Mouse (Mus musculus) embryonic facial prominence, embryonic 12.5 days (tissue): ENCODE measurements around the gene Tead1. TPM values are rescaled to one million over a fixed set of nuclear protein-coding genes. Genes with fewer than 3 reads are reported as not detected.
A peak's percentile ranks its signal among the peaks of the same experiment; 100 is the strongest.

Experiments
- ATAC-seq: fragments of 200-750 bp; cut with Nextera tagmentation; 2 replicates; pipeline ENCODE4 v1.8.0; 2017; ENCODE audit not compliant: insufficient number of reproducible peaks, insufficient read depth, low FRiP score, low TSS enrichment
- H3K27ac ChIP-seq: fragments of 300-500 bp; sonication (generic); 2 replicates; pipeline ENCODE4 v1.5.1; 2016; ENCODE audit warnings: mild to moderate bottlenecking
- H3K27me3 ChIP-seq: fragments of 300-500 bp; sonication (generic); 2 replicates; pipeline ENCODE4 v1.6.1; 2016; ENCODE audit warnings: mild to moderate bottlenecking, moderate library complexity
- H3K36me3 ChIP-seq: fragments of 300-500 bp; sonication (generic); 2 replicates; pipeline ENCODE4 v1.6.1; 2016; ENCODE audit warnings: mild to moderate bottlenecking
- H3K4me1 ChIP-seq: fragments of 300-500 bp; sonication (generic); 2 replicates; pipeline ENCODE4 v1.6.1; 2016
- H3K4me2 ChIP-seq: fragments of 300-500 bp; sonication (generic); replicated peaks from 2 replicates; pipeline ENCODE4 v1.6.1; 2016; ENCODE audit warnings: mild to moderate bottlenecking, moderate library complexity
- H3K4me3 ChIP-seq: fragments of 300-500 bp; sonication (generic); 2 replicates; pipeline ENCODE4 v1.5.1; 2016; ENCODE audit warnings: mild to moderate bottlenecking
- H3K9ac ChIP-seq: fragments of 300-500 bp; sonication (generic); 2 replicates; pipeline ENCODE4 v1.6.1; 2016; ENCODE audit warnings: mild to moderate bottlenecking, moderate library complexity
- H3K9me3 ChIP-seq: fragments of 300-500 bp; sonication (generic); 2 replicates; pipeline ENCODE4 v1.6.1; 2016; ENCODE audit warnings: mild to moderate bottlenecking, moderate library complexity
- WGBS: fragments of 180-500 bp; shearing (Covaris S2); methylation state at CpG from one replicate; pipeline ENCODE4 v1.1.7; 2016; 5-methylcytosine and 5-hydroxymethylcytosine counted together
- polyA plus RNA-seq: library from polyadenylated mRNA; unstranded; fragments of >200 nt; fragmentation: Nextera tagmentation; extraction: Ambion mirVana; gene quantifications from 2 replicates; pipeline ENCODE4 v1.2.1, GENCODE M21; 2016

The Tead1 gene
- polyA plus RNA-seq, 1 experiment from 2014 or later, result 32.8 TPM

- Histone ChIP-seq H3K4me1 (peaks cover 27% of the 10 kb centered on the region), H3K4me3 (no peak overlapping the region), H3K9ac (no peak overlapping the region), H3K36me3 (peaks cover 2% of the 10 kb centered on the region; the same call in 1 of the 2 replicates), H3K9me3 (no peaks in the 10 kb centered on the region), H3K27me3 (no peaks in the 10 kb centered on the region), H3K27ac (peak overlapping the region; percentile 85), H3K4me2 (peak overlapping the region; percentile 31)
- 45% methylated on average over 12 of the region's 12 CpGs for WGBS
- ATAC-seq, result no peak
These were observed 16.5 kb upstream of the Tead1 start for GRCm38 (mm10) chr7:112662398-112663313.

- peak overlapping the region; percentile 85 for H3K27ac ChIP-seq
- WGBS, result 13% methylated on average over 6 of the region's 6 CpGs
- no peak overlapping the region for H3K9ac ChIP-seq
- peak; percentile 66 for ATAC-seq
- peaks cover 27% of the 10 kb centered on the region for H3K4me1 ChIP-seq
- no peak overlapping the region for H3K4me3 ChIP-seq
- H3K4me2 ChIP-seq, result peak overlapping the region; percentile 31
- H3K27me3 ChIP-seq, result no peaks in the 10 kb centered on the region
- peaks cover 2% of the 10 kb centered on the region; the same call in 1 of the 2 replicates for H3K36me3 ChIP-seq
- H3K9me3 ChIP-seq, result no peaks in the 10 kb centered on the region
These were observed 15.7 kb upstream of the Tead1 start for GRCm38 (mm10) chr7:112663314-112663966.

- Histone ChIP-seq H3K9ac (no peak overlapping the region), H3K9me3 (no peaks in the 10 kb centered on the region), H3K4me1 (no peaks in the 10 kb centered on the region), H3K4me3 (no peak overlapping the region), H3K36me3 (no peaks in the 10 kb centered on the region), H3K27ac (no peak overlapping the region), H3K4me2 (no peak overlapping the region), H3K27me3 (no peaks in the 10 kb centered on the region)
- ATAC-seq, result no peak
- 83% methylated on average over 2 of the region's 2 CpGs for WGBS
These were observed 9.1 kb upstream of the Tead1 start for GRCm38 (mm10) chr7:112669993-112670392.

- ATAC-seq, result peak; percentile 42
- Histone ChIP-seq H3K4me2 (peak overlapping the region; percentile 81), H3K27ac (peak overlapping the region; percentile 97), H3K36me3 (no peaks in the 10 kb centered on the region), H3K27me3 (no peaks in the 10 kb centered on the region), H3K4me1 (peaks cover 22% of the 10 kb centered on the region), H3K9ac (peak overlapping the region; percentile 51), H3K9me3 (no peaks in the 10 kb centered on the region), H3K4me3 (peak overlapping the region; percentile 94)
- WGBS, result under 1% methylated on average over 44 of the region's 44 CpGs
These were observed 524 bp upstream of the Tead1 start for GRCm38 (mm10) chr7:112678418-112679170.

GRCm38 (mm10) chr7:112679513-112680245 lies 561 bp downstream of the Tead1 start:
- Histone ChIP-seq H3K9ac (peak overlapping the region; percentile 95), H3K9me3 (no peaks in the 10 kb centered on the region), H3K4me1 (peaks cover 32% of the 10 kb centered on the region), H3K27me3 (no peaks in the 10 kb centered on the region), H3K4me3 (peak overlapping the region; percentile 94), H3K36me3 (no peaks in the 10 kb centered on the region), H3K4me2 (peak overlapping the region; percentile 81), H3K27ac (peak overlapping the region; percentile 97)
- 1% methylated on average over 65 of the region's 95 CpGs for WGBS
- peak; percentile 43 for ATAC-seq

GRCm38 (mm10) chr7:112680498-112681251 lies 1.6 kb downstream of the Tead1 start:
- 1% methylated on average over 22 of the region's 22 CpGs for WGBS
- H3K27ac ChIP-seq, result peak overlapping the region; percentile 97; the same call in 1 of the 2 replicates
- H3K27me3 ChIP-seq, result no peaks in the 10 kb centered on the region
- peaks cover 42% of the 10 kb centered on the region for H3K4me1 ChIP-seq
- H3K9me3 ChIP-seq, result no peaks in the 10 kb centered on the region
- ATAC-seq, result peak; percentile 49; the same call in 1 of the 2 replicates
- H3K4me3 ChIP-seq, result peak overlapping the region; percentile 94
- no peaks in the 10 kb centered on the region for H3K36me3 ChIP-seq
- H3K4me2 ChIP-seq, result peak overlapping the region; percentile 81
- peak overlapping the region; percentile 95 for H3K9ac ChIP-seq

- peak overlapping the region; percentile 38 for H3K4me2 ChIP-seq
- ATAC-seq, result no peak
- H3K9me3 ChIP-seq, result no peaks in the 10 kb centered on the region
- 7% methylated on average over 23 of the region's 23 CpGs for WGBS
- peak overlapping the region; percentile 51 for H3K27ac ChIP-seq
- H3K27me3 ChIP-seq, result no peaks in the 10 kb centered on the region
- H3K36me3 ChIP-seq, result no peaks in the 10 kb centered on the region
- H3K9ac ChIP-seq, result 0 out of 2 replicates have a peak overlapping the region, but pooled peaks have one; percentile 15
- no peak overlapping the region; the same call in 1 of the 2 replicates for H3K4me3 ChIP-seq
- H3K4me1 ChIP-seq, result peaks cover 73% of the 10 kb centered on the region
These were observed 5.8 kb downstream of the Tead1 start for GRCm38 (mm10) chr7:112684626-112685561.

GRCm38 (mm10) chr7:112685993-112686392 lies 6.9 kb downstream of the Tead1 start:
- no peak overlapping the region for H3K4me3 ChIP-seq
- H3K9ac ChIP-seq, result no peak overlapping the region
- WGBS, result 22% methylated on average over 3 of the region's 3 CpGs
- H3K4me2 ChIP-seq, result peak overlapping the region; percentile 38
- ATAC-seq, result no peak
- no peaks in the 10 kb centered on the region for H3K36me3 ChIP-seq
- H3K9me3 ChIP-seq, result no peaks in the 10 kb centered on the region
- peaks cover 83% of the 10 kb centered on the region for H3K4me1 ChIP-seq
- no peaks in the 10 kb centered on the region for H3K27me3 ChIP-seq
- peak overlapping the region; percentile 77 for H3K27ac ChIP-seq

GRCm38 (mm10) chr7:112686586-112686985 lies 7.5 kb downstream of the Tead1 start:
- Histone ChIP-seq H3K9me3 (no peaks in the 10 kb centered on the region), H3K4me3 (no peak overlapping the region), H3K4me1 (peaks cover 88% of the 10 kb centered on the region), H3K27me3 (no peaks in the 10 kb centered on the region), H3K27ac (peak overlapping the region; percentile 77), H3K4me2 (peak overlapping the region; percentile 38), H3K36me3 (no peaks in the 10 kb centered on the region), H3K9ac (no peak overlapping the region)
- ATAC-seq, result no peak
- WGBS, result 15% methylated on average over 10 of the region's 10 CpGs
